Mouse (Mus musculus): Measurements from ENCODE around the gene Olfr298.

Gene Olfr298

DNA sequence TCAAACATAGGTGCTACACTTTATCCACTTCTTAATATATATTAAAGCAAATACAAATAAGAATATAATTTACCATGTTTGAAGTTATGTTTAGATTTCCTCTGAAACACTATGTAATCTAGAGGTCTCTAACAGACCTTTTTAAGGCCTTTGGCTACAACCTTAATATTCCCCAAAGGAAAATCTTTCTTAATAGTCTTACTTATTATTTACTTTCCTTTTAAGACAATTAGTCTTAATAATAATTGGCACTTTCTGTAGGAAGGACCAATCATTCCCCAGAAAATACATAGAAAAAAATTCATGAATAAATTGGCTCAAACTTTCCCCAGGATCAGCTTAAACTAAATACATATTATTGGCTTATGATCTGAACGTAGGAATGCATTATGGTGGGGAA is at the start of gene Olfr298:
Gene Olfr298 (minus strand): TSS at position 101 of the 400 bp plus-strand sequence.
- no peak for DNase-seq (ENCODE audit: low read depth, low spot score)

DNA sequence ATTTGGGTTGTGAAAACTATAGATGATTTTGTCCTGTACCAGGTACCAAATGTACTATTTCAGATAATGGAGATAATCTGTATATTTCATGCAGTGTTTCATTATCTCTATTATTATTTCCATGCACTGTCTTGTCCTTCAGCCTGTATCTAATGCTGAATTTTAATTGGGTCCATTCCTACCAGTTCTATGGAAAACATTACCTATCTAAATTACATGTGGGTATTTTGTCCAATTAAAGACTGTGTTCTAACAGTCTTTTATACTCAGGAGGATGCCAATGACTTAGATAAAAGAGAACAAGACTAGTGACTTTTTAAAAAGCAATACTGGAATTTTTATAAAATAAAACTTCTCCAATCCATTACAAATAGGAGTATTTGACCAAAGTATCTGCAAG is 27.4 kb upstream of the Olfr298 start, which contains the start of gene Olfr297:
Gene Olfr297 (plus strand): TSS at position 301 of the 400 bp plus-strand sequence.
- no peak for DNase-seq (ENCODE audit: low read depth, low spot score)

DNA sequence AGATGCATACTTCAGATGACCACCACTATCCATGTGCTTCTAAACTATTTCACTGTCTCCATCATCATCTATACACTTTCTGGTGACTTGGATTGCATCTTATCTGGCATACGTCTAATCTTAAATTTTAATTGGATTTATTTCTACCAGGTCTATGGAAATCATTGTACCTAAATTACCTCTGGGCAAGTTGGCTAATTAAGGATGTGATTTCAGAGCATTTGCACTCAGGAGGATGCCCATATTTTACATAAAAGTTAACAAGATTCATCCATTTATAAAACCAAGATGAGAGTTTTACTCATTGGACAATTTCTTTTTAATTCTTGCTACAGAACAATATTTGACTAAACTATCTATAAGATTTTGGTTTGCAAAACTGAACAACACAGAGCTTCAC is 32.7 kb downstream of the Olfr298 start, which contains the start of gene Olfr299:
Gene Olfr299 (plus strand): TSS at position 301 of the 400 bp plus-strand sequence.
- DNase-seq (ENCODE audit: low read depth, low spot score): no peak

All from 3T3-L1 (cell line).